Mouse (Mus musculus) layer of hippocampus, adult 2 months (tissue): ENCODE measurements around the gene Kalrn. TPM values are rescaled to one million over a fixed set of nuclear protein-coding genes. Genes with fewer than 3 reads are reported as not detected.

Source experiments
- DNase-seq, 2 experiments: peaks; one replicate each; pipeline ENCODE4 v3.0.0; 2022; ENCODE audit warnings: low spot score in 2 of 2
- H3K27ac ChIP-seq: fragments of 200-600 bp; 2 replicates; pipeline ENCODE4 v1.8.1; 2022
- H3K4me3 ChIP-seq: fragments of 200-600 bp; 2 replicates; pipeline ENCODE4 v1.8.1; 2022; ENCODE audit warnings: mild to moderate bottlenecking
- CTCF ChIP-seq: fragments of 200-600 bp; conservative IDR thresholded peaks from 2 replicates; pipeline ENCODE4 v1.8.1; 2022; ENCODE audit warnings: antibody characterized with exemption, mild to moderate bottlenecking, moderate library complexity
- long read RNA-seq, 2 experiments: library from polyadenylated mRNA; stranded (forward); transcript quantifications; one replicate each; pipeline ENCODE4 v2.0.0; 2021; ENCODE audit warnings: borderline mapping rate in 2 of 2
- total RNA-seq, 2 experiments: library from RNA; stranded (reverse); gene quantifications; 2 replicates each; pipeline ENCODE4 v1.2.3; 2021

The Kalrn gene
- total RNA-seq = 100 to 1,000 TPM; 533 to 549 TPM
- long read RNA-seq, experiment 1, full-length matches to known transcripts = 23 of 86 reads
- long read RNA-seq, experiment 1, partial matches to known transcripts = 19 of 86 reads
- long read RNA-seq, experiment 1, other reads (novel, unspliced or antisense) = 44 of 86 reads
- long read RNA-seq, experiment 2, full-length matches to known transcripts = 20 of 78 reads
- long read RNA-seq, experiment 2, partial matches to known transcripts = 15 of 78 reads
- long read RNA-seq, experiment 2, other reads (novel, unspliced or antisense) = 43 of 78 reads

GRCm38 (mm10) chr16:34573151-34573802 is at the start of gene Kalrn:
TSS of gene Kalrn (minus strand) at chr16:34573532.
- peak; percentile 76 for TF ChIP-seq CTCF
- peak; percentile 90 to 92 for DNase-seq
- Histone ChIP-seq H3K4me3 (peak within 1 kb of the TSS; percentile 83), H3K27ac (peak within 1 kb of the TSS; percentile 95)

DNA sequence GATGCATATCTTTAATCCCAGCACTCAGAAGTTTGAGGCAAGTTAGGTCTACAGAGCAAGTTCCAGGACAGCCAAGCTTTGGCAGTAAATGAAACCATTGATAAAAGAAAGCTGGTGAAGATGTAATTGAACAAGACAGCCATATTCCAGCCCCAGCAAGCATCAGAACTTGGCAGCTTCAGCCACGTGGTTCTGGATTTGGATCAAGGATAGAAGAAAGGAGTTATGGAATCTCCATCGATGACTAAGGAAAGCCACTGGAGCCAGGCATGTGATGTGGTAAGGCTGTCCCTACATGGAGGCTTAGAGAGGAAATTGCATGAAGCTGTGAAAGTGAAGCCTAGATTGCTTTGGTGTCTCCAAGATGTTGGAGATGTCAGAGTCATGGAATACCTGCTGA is 40.7 kb upstream of the Kalrn start:
- no peak overlapping the region for H3K4me3 ChIP-seq
- no peak for DNase-seq
- no peak for TF ChIP-seq CTCF
- H3K27ac ChIP-seq = no peak overlapping the region

DNA sequence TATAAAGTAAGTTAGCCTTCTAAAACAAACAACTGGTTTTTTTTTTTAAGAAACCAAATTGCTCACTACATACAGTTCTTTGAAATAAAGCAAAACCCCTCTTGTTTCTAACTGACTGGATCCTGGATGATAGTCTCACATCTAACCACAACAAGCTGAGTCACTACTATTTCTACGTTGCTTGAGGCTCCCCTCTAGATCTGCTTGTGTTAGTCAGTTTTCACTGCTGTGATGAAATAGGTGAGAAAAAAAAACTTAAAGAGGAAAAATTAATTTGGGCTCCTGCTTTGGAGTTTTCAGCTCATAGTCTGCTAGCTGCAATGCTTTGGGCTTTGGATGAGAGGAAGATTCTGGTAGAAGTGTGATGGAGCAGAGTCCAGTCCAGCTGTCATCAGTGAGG is 36.8 kb upstream of the Kalrn start:
- H3K4me3 ChIP-seq = no peak overlapping the region
- H3K27ac ChIP-seq = no peak overlapping the region
- no peak for TF ChIP-seq CTCF
- DNase-seq = no peak

DNA sequence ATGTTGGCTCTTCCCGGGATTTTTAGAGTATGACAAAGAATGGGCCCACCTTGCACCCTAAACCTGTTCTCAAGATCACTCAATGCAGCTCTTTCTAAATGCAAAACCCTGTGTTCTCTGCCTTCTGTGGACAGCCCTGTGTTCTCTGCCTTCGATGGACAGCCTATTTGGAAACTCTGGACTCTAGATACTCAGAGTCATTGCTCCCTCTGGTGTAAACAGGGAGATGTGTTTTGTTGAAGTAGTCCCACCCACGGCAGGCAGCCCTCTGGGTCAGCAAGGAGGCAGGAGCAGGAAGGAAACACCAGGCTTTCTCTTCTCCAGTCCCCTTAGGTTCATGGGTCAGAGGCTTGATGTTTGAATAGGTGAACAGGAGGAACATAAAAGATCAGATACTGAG is 32.3 kb upstream of the Kalrn start:
- peak in 1 of 2 experiments; percentile 25 for DNase-seq
- TF ChIP-seq CTCF = peak; percentile 73
- Histone ChIP-seq H3K4me3 (no peak overlapping the region), H3K27ac (no peak overlapping the region)

DNA sequence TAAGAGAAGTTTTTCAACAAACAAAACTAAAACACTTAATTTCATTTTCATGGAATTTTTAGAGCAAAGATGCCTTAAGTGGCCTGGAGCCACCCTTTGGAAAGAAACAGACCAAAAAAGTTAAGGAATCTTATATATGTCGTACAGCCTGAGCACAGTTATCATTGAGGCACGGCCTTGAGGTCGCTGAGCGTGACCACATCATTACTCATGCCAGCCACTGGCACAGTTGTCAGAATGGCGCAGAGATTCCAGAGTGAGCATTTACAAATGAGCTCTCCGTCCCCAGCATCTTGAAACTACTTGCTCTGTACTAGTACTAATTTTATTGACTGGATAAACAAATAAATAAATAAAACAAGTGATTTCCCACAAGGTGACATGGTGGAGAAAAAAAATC is 30.5 kb upstream of the Kalrn start:
- no peak for TF ChIP-seq CTCF
- DNase-seq = no peak
- Histone ChIP-seq H3K27ac (no peak overlapping the region), H3K4me3 (no peak overlapping the region)

DNA sequence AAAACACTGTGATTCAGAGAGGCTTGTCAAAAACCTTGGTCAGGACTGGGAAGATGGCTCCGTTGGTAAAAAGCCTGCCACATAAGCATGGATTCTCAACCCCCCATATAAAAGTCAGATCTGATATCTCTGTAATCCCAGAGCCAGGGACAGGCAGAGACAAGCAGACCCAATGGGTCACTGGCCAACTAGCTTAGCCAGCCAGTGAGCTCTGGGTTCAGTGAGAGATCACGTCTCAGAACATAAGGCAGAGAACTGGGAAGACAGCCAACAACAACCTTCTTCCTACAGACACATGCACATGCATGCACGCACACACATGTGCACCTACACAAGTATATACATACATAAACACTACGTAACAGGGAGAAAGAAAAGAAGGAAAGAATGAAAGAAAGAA is 29.7 kb upstream of the Kalrn start:
- H3K4me3 ChIP-seq = no peak overlapping the region

DNA sequence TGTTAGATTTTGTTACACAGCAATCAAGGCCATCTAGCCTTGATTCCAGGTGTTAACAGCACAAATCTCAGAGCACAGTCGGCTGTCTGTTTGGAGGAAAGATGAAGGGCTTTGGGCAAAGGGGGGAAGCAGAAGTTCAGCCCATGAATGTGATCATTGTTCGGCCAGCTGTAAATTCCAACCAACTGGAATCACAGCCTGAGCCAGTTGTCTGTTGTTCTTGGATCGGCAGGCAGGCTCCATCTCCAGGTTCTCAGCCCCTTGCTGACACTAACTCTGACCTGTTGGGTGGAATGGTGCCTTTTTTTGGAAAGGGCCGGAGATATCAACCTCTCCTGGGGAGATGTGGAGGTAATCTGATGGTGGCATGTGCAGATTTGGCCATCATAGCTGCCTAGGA is 28.6 kb upstream of the Kalrn start:
- Histone ChIP-seq H3K27ac (no peak overlapping the region), H3K4me3 (no peak overlapping the region)
- TF ChIP-seq CTCF = no peak
- DNase-seq = no peak

More for the DNA sequence above, 29.7 kb upstream of the Kalrn start:
- H3K27ac ChIP-seq = no peak overlapping the region
- DNase-seq = no peak
- no peak for TF ChIP-seq CTCF

DNA sequence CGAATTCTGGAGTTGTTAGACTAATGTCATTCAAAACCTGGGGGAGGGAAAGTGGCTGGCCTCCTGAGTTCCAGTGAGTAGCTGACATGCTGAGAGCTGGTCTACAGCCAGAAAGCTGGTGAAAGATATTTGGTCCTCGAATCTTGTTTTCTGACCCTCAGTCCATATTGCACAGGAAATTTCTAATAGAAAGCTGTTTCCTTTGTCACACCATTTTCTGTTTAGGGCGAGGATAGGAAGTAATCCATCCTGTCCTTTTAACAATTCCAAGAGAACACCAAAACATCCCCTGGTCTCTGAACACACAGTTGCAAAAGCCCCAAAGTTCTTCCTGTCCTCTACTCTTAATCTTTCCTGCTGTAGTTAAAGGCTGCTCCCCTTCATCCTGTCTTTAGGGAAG is 22.0 kb upstream of the Kalrn start:
- no peak overlapping the region for H3K27ac ChIP-seq
- TF ChIP-seq CTCF = no peak
- no peak for DNase-seq
- no peak overlapping the region for H3K4me3 ChIP-seq

DNA sequence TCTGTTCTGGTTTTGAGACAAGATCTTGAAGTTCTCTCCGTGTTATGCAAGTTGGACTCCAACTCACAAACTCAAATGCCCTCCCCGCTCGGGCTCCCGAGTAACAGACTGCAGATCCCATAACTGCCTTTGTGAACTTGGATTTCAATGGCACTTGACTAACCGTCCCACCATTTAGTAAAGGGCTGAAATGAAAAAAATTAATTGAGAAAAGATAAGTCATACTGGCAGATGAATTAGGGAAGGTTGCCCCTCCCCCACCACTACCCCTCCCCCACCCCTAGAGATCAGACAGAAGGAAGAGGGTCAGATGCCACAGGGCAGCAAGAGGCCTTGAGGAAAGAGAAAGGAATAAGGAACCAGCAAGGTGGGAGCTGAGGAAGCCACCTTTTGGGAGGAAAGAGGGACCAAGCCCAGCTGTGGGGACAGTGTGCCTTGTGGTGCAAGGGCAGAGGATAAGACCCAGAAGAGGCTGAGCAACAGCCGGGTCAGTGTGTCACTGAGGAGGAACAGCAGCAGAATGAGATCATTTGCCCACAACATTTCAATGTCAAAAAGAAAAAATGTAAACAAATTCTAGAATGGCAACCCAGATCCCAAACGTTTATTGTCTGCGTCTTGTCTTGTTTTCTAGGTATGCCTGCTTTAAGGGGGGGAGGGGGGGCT is 21.4 kb upstream of the Kalrn start:
- H3K27ac ChIP-seq = no peak overlapping the region
- no peak overlapping the region for H3K4me3 ChIP-seq
- TF ChIP-seq CTCF = no peak
- DNase-seq = no peak

- no peak for TF ChIP-seq CTCF
- no peak for DNase-seq
- Histone ChIP-seq H3K27ac (no peak overlapping the region), H3K4me3 (no peak overlapping the region)
Observed at GRCm38 (mm10) chr16:34592696-34593095, 19.4 kb upstream of the Kalrn start.

DNA sequence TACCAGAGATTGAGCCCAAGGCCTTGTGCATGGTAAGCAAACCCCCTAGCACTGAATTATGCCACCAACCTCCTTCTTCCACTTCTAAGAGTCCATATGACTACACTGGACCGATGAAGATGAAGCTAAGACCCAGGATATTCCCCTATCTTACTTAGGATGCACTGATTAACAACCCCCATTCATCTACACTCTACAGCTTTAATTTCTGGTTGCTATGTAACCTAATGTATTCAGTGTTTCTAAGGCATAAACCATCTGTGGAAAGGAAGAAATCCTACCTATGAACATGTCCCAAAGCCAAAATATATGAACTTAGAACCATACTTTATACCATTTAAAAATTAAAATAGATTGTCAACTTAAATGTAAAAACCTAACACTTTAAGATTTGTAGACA is 18.6 kb upstream of the Kalrn start:
- DNase-seq = no peak
- Histone ChIP-seq H3K4me3 (no peak overlapping the region), H3K27ac (no peak overlapping the region)
- no peak for TF ChIP-seq CTCF

DNA sequence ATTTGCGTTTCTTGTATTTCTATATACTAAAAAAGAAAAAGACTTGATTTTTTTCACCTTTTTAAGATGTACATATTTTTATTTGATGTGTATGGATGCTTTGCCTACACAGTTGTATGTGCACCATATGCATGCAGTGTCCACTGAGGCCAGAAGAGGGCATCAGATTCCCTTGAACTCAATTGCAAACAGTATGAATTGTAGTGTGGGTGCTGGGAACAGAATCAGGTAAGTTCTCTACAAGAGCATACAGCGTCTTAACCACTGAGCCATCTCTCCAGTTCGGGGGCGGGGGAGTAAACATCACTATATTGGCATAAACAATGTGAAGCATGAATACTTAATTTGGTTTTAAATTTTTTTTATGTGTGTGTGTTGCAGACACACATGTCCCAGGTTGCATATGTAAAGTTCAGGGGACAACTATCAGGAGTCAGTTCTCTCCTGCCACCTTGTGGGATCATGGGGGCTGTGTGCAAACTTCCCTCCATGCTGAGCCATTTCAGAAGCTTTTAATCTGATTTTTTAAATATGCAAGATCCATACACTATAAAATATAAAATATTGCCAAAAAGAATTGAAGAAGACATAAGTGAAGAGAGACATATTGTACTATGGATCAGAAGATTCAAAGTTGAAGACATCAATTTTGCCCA is 6.5 kb upstream of the Kalrn start:
- no peak overlapping the region for H3K27ac ChIP-seq
- DNase-seq = no peak
- H3K4me3 ChIP-seq = no peak overlapping the region
- peak; percentile 62 for TF ChIP-seq CTCF

DNA sequence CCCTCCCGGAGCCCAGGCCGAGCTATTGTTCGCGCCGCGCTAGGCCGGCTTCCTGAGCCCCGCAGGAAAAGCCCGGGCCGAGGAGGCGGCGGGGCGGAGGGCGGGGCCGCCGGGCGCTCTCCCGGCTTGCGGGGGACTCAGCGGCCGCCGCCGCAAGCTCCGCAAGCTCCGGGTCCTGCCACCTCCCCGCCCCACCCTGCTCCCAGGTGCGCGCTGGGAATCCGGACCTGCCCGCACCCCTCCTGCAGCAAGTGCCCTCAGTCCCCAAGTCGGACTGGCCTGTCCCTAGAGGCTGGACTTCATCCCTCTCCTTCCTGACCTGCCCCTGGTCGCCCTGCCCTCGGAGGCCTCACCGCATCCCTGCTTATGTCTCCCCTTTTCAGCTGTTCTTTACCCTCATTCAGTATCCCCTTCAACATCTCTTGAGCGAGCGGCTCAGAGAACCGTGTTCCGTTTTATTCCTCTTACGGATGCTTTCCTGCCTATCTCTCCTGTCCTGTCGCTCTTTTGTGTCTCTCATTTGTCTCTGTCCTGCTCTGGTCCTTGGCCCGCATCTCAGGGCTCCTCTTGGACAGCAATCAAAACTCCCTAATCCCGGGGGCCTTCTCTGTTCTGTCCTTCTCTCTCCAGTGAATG is 642 bp upstream of the Kalrn start:
- peak; percentile 26 to 41 for DNase-seq
- H3K4me3 ChIP-seq = peak overlapping the region; percentile 64
- TF ChIP-seq CTCF = no peak
- peak overlapping the region; percentile 95 for H3K27ac ChIP-seq
